Mouse (Mus musculus) left cerebral cortex, postnatal 14 days (tissue): ENCODE measurements at regions not wholly inside any gene's neighbourhood (a gene's known extent, or its start where the extent isn't known, plus 50 kb on each side); places are given as distances from the start of the nearest gene placed in this dataset.
"Not testable (repeated sequence)": the region's sequence is repeated elsewhere in the genome, so short reads cannot be mapped to it uniquely, and the experiment has no call there.

Source experiments
- DNase-seq, 2 experiments: peaks; one replicate each; pipeline ENCODE4 v3.0.0; 2021 to 2022; ENCODE audit warnings: low spot score in 2 of 2, mixed read lengths in 1 of 2
- intact Hi-C: fragments of 180-260 bp; cut with DNase I; formaldehyde crosslinking; loops from one replicate; pipeline ENCODE4 v1.15.1; 2025

GRCm38 (mm10) chr10:15321480-15321879 is 603.5 kb upstream of the Gje1 start:
- no peak for DNase-seq
- intact Hi-C loops, result no loop called here

GRCm38 (mm10) chr10:15317017-15317607 is 599.1 kb upstream of the Gje1 start:
- no peak for DNase-seq
- intact Hi-C loops, result no loop called here

GRCm38 (mm10) chr10:15310650-15311049 is 592.6 kb upstream of the Gje1 start:
- intact Hi-C loops, result no loop called here
- DNase-seq, result no peak

- DNase-seq, result no peak
- intact Hi-C loops, result no loop called here
Observed at GRCm38 (mm10) chr10:15305811-15306473, 587.9 kb upstream of the Gje1 start.

GRCm38 (mm10) chr10:15300199-15301085 is 582.4 kb upstream of the Gje1 start:
- DNase-seq, result peak; percentile 80 to 84
- intact Hi-C loops, result no loop called here

- intact Hi-C loops, result loop anchor here (10.0 kb wide), 1 partner anchor 1775 kb away; no protein-coding TSS in a partner anchor
- DNase-seq, result no peak
Observed at GRCm38 (mm10) chr10:15299331-15300198, 581.6 kb upstream of the Gje1 start.

- intact Hi-C loops, result loop anchor here (10.0 kb wide), 1 partner anchor 1778 kb away; no protein-coding TSS in a partner anchor
- DNase-seq, result no peak
Observed at GRCm38 (mm10) chr10:15297257-15297656, 579.2 kb upstream of the Gje1 start.

- intact Hi-C loops, result loop anchor here (10.0 kb wide), 1 partner anchor 1781 kb away; no protein-coding TSS in a partner anchor
- DNase-seq, result no peak
Observed at GRCm38 (mm10) chr10:15294125-15294524, 576.1 kb upstream of the Gje1 start.

- DNase-seq, intact Hi-C loops: not testable (repeated sequence)
Observed at GRCm38 (mm10) chr10:15263337-15263736, 545.3 kb upstream of the Gje1 start.

GRCm38 (mm10) chr10:15262282-15262681 is 544.3 kb upstream of the Gje1 start:
- intact Hi-C loops, DNase-seq: not testable (repeated sequence)

- no peak for DNase-seq
- intact Hi-C loops, result no loop called here
Observed at GRCm38 (mm10) chr10:15249402-15250086, 531.5 kb upstream of the Gje1 start.

GRCm38 (mm10) chr10:15248899-15249298 is 530.9 kb upstream of the Gje1 start:
- intact Hi-C loops, result no loop called here
- DNase-seq, result no peak

GRCm38 (mm10) chr10:15244376-15245262 is 526.6 kb upstream of the Gje1 start:
- DNase-seq, result no peak
- intact Hi-C loops, result no loop called here

- DNase-seq, result no peak
- intact Hi-C loops, result no loop called here
Observed at GRCm38 (mm10) chr10:15243460-15243859, 525.4 kb upstream of the Gje1 start.

- intact Hi-C loops, result loop anchor here (5.0 kb wide), 1 partner anchor 487 kb away; no protein-coding TSS in a partner anchor
- no peak for DNase-seq
Observed at GRCm38 (mm10) chr10:15218883-15219282, 500.9 kb upstream of the Gje1 start.

- peak in 1 of 2 experiments; percentile 6 for DNase-seq
- intact Hi-C loops, result no loop called here
Observed at GRCm38 (mm10) chr10:15179585-15179984, 461.6 kb upstream of the Gje1 start.

- no peak for DNase-seq
- intact Hi-C loops, result loop anchor here (5.0 kb wide), 1 partner anchor 442 kb away; no protein-coding TSS in a partner anchor
Observed at GRCm38 (mm10) chr10:15174421-15174820, 456.4 kb upstream of the Gje1 start.
